Mouse (Mus musculus): ENCODE measurements around the gene Heatr5b. TPM values are rescaled to one million over a fixed set of nuclear protein-coding genes. Genes with fewer than 3 reads are reported as not detected.
"Not testable (repeated sequence)": the region's sequence is repeated elsewhere in the genome, so short reads cannot be mapped to it uniquely, and the experiment has no call there.

Heatr5b gene
- 10 to 100 TPM; 37.3 to 38.3 TPM for total RNA-seq (2021)
- long read RNA-seq, experiment 1, partial matches to known transcripts = 3 of 4 reads
- long read RNA-seq, experiment 1, other reads (novel, unspliced or antisense) = 1 of 4 reads
- long read RNA-seq, experiment 2, full-length matches to known transcripts = 1 of 1 reads
- long read RNA-seq, experiment 2, partial matches to known transcripts = 0 of 1 reads
- long read RNA-seq, experiment 2, other reads (novel, unspliced or antisense) = 0 of 1 reads

DNA sequence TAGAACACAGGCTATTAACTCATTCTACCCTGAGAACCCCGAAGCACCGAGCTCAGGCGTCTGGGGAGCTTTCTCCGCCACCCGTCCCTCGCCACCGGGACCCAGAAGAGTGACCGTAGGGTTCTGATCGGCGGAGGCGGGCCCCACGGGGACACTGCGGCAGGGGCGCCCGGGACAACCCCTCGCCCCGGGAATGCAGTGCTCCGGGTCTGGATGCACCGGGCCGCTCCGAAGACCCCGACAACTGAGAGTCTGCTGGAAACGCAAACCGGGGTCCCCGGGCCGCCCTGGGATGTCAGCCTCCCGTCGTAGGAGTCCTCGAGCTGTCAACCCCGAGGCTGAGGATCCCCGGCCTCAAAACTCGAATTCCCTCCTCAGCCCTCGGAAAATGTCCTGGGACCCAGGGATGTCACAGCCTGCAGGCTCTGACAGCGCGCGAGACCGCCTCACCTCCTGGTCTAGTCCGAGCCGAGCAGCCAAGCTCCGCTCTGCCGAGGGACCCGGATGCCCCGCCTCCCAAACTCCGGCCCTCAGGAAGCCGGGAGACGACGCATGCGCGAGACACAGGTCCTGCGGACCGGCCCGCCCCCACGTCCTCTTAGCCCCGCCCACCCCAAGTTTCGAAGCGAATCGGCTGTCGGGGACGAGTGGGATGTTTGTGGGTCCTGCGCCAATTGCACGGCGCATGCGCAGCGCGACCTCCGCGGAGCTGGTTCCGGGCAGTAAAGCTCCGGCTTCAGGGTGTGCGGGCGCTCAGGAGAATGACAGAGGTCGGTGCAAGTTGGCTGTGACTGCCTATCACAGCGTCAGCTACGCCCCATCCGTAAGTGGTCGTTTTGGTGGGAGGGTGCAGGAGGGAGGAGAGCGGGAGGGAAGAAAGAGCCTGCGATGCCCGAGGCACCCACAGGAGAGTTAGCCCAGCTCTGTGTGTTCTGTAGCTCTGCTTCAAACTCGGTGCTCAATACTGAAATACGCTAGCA is at the start of gene Heatr5b, which contains the start of gene Gpatch11:
Gene Heatr5b, minus strand, starts transcription at position 509 of the 980 bp plus-strand sequence.
Gene Gpatch11, plus strand, starts transcription at position 712 of the 980 bp plus-strand sequence.
- DNase-seq = peak; percentile 100

DNA sequence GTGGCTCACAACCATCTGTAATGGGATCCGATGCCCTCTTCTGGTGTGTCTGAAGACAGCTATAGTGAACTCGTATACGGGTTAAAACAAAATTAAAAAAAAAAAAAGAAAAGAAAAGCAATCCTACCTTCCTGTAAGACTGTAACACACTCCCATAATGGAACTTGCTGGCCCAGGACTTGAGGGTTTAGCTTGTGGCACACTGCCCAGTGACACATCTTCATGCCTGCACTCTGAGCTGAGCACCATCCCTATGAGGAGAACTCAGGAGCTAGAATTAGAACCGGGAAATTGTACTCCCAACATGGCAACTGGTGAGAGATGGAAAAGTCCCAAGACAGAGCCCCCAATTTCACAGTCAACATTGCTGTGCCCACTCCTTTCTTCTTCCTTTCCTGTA is 48.1 kb upstream of the Heatr5b start:
- no peak for DNase-seq

DNA sequence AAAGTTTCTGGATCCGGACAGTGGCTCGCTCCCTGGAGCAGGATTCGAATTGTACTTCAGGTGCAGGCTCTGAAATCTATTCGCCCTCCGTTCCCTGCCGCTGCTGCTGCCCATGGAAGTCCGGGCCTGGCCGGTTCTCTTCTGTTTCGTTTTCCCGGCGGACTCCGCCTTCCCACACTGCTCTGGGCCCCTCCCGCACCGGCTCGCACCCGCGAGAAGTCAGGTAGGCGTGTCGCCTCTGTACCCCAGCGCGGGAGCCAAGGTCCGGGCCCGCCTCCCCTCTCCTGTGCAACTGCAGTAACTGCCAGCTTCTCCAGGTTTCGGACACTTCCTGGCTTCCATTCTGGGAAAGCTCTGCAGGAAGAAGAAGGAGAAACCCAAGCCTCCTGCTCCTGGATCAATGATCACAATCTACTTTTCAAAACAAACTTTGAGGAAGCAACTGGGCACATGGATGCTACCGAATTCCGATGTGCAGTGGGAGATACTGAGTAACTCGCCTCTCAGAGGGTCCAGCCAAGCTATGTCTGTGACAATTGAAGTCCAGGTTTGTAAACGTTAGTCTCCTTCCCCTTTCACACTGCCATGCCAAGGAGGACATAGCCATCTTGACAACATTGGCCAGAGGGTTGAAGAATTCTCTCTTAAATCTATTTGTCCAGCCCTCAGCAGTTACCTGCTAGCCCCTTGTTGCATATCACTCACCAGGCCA is 47.4 kb upstream of the Heatr5b start, which contains the start of gene Eif2ak2:
Gene Eif2ak2, minus strand, starts transcription at position 173 of the 712 bp plus-strand sequence.
- peak; percentile 94 to 95 for DNase-seq

DNA sequence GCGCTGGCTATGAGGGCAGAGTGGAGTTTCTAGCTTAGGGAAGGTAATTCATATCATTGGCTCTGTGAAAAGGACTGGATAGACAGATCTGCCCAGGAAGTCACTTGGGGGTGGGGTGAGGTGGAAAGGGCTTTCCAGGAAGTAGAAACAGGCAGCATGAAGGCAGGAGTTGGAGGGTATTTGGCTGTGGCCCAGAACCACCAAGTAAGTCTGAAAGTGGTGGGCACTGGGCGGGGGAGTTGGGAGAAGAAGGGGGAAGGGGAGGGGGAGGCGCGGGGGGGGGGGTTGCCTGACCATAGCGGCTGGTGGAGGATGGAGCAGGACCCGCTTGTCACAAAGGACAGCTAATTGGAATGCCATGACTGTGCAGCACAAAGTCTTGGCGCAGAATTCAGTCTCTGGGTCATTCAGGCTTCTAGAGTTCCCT is 46.7 kb upstream of the Heatr5b start:
- DNase-seq = peak in 1 of 2 experiments; percentile 32

DNA sequence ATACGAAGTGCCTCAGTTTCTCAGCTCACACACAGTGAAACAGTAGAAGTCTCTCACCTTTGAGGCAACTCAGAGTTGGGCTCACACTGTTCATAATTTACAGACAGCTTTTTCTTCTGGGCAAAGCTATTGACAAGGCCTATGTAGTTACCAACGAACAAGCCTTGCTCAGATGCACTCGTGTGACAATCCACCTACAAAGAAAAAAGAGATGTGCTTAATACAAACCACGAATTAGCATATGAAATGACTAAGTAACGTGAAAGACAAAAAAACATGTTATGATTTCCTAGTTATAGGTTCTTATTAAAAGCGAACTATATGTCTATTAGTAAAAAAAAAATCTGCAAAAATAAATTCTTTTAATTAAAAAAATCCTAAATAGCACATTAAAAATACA is 38.7 kb upstream of the Heatr5b start:
- no peak for DNase-seq

DNA sequence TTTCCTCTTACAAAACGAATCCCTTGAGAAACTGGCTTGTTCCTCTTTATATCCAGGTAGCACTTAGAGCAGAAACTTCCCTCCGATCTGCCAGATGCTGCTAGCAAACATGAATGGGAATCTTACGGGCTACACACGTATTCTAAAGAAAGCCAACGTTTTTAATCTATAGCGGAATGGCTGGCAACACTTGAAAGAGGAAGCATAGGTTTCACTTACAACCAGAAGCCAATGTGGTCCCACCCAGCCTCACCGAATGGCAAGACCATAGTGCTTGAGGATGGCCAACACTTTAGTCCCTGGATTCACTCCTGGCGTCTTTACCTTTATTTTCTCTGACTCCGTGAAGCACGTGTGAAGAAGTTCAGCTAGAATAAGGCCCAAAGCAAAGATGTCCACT is 21.1 kb upstream of the Heatr5b start:
- DNase-seq = no peak

DNA sequence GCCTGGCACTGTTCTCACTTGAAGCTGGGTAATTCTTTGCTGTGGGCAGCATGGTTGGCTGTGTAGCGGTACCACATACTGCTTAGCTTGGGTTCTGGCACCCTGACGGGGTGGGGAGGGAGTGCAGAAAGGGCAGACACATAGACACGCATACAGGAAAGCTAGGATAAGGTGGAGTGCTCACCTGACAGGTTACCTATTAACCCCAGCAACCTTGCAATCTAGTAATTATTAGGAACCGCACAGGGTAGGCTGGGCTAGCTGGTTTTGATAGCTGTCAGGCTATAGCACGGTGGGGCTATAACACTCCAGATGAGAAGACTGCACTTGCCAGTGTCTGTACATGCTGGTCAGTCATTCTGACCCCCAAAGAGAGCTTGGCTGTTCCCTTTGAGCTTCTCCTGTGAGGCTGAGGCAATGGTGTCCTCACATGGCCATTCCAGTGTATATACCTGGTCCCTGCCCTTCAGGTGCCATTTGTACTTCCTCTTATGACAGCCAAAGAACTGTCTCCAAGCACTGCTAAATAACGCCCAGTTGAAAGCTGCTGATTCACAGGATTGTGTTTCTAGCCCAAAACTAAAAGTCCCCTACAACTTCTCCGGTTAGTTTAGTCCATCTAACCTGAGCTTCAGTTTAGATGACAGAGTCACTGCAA is 7.2 kb upstream of the Heatr5b start:
- no peak for DNase-seq

DNA sequence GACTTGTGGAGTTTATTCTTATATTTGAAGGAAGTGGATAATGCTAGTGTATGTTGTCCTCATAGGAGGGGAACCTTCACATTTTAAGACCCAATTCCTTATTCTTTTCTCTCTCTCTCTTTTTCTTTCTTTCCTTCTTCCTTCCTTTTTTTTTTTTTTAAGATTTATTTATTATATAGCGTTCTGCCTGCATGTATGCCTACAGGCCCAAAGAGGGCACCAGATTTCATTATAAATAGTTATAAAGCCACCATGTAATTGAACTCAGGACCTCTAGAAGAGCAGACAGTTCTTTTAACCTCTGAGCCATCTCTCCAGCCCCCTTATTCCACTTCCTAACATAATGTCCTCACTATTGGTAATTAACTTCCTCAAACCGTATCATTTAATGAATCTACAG is 892 bp upstream of the Heatr5b start:
- DNase-seq = no peak

DNA sequence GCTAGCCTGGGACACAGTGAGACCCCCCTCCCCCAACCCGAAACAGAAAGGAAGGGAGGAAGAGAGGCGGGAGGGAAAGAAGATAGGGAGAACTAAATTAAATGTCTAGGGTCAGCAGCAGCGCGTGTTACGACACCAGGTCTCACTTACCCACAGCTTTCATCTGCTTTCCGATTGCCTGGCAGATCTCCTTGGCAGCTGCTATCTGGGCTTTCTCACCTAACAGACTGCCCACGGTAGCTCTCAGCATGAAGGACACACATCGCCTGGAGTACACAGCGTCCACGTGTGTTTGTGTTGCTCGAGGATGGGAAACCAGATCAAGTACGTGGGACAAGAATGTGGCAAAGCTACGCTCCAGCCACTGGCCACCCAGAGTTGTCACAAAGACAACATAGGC is 10.8 kb downstream of the Heatr5b start:
- no peak for DNase-seq

DNA sequence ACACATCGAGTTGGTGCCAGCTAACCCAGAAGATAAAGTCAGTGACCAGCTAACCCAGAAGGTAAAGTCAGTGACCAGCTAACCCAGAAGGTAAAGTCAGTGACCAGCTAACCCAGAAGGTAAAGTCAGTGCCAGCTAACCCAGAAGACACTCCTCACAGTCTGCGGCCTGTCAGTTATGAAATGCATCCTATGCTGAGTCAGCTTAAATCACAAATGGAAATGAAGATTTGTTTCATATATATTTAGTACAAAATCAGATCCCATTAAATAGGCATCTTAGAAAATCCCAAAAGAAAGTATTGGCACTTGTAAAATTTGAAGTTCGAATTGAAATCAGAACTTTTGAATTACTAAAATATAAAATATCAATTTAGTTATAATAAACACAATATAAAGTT is 25.6 kb downstream of the Heatr5b start:
- DNase-seq = no peak

DNA sequence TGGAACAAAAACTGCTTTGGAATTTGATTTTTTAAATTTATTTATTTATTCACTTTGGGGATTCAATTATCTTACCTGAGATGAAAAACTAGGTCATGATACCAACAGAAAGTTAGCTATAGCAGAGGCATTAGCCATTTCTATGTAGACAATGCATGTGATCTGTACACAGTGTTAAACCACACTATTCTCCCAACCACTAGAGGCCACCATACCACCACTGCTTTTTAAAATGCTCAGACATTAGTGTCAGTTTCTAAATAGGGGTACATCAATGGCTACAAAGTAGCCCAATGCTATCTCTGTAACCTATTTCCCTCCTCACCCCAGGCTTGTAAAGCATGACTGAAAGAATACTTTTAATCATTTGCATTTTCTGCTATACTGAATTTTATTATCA is 26.1 kb downstream of the Heatr5b start:
- DNase-seq = no peak

DNA sequence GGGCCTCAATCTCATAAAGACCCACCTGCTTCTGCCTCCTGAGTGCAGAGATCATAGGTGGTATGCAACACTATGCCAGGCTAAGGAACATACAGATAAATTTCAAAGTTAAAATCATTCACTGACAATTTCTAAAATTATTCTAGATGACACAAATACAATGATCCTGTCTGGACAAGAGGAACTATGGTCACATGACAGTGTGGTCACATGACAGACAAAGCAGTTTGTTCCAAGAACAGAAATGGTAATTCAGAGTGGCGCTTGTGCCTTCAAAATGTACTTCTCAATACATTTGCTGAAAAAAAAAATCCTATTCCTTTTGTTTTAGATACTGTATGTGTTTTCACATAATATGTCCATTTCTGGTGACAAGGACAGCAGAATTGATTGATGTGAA is 37.9 kb downstream of the Heatr5b start:
- DNase-seq = no peak

DNA sequence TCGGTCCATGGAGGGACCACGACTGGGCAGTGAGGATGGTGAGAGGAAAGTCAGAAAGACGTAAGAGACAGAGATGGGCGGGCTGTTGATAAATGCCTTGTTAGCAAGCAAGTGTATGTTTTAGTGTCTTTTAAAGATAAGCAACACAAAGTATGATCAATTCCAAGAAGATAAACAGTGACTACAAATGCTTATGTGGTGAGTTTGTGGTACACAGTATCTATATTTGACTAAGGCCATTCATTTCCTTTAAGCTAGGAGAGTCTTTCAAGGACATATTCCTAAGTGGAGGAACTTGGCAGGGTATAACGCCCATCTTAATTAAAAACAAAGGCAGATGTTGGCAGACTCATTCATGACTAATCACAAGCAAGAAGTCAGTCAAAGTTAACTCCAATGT is 40.8 kb downstream of the Heatr5b start:
- no peak for DNase-seq

DNA sequence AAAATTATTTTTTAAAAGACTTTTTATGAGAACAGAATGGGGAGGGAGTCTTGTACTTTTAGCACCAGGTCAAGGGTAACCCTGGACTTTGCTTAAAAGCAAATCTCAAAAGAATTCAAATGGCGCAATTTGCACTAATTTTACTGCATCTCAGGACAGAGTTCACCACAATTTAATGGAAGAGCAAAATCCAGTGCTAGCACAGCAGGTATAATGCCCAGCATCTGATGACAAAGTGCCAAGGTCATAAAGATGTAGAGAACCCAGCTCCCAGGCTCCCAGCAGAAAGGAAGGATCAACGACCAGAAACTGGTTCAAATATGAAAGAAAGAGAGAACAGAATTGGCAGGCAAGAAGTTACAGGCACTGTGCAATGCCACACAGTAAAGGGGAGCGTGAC is 43.0 kb downstream of the Heatr5b start:
- DNase-seq = no peak

DNA sequence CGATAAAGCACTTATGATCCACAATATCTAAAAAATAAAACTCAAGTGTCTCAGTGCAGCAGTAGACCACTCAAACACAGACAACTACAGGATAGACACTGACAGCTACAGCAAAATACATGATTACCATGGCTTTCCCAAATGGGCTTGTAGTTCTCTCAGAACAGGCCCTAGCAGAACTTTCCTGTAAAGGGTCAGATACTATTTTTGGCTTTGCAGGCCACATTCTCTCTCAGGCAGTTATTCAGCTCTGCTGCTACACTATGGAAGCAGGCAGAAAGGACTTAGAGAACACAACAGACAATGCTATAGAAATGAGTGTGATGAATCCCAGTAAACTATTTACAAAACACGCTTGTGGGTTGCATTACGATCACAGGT is 43.5 kb downstream of the Heatr5b start:
- no peak for DNase-seq

DNA sequence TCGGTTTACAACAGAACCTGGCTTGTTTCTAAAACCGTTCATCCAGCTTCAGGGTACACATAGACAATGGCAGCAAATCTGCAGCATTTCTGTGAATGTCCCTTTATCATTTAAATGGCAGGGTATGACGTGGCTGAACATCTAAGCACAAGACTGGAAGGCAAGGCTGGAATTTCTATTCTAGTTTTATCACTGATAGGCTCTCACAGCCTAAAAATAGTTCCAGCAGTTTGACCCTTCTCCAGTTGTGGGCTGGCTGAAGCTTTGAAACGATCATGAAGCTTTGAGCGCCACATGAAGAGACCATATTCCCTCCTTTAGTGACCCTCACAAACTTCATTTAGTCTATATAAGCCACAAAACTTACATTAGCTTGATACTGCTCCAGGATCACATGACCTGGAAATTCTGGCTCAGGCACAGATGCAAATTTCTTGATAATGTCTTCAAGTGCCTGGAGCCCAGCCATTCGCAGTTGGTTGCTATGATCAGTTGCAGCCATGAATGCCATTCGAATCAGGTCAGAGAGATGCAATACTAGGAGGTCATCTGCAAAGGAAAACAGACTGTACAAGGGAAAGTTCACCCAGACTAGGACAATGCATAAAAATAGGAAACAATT is 44.0 kb downstream of the Heatr5b start:
- peak in 1 of 2 experiments; percentile 8 for DNase-seq

DNA sequence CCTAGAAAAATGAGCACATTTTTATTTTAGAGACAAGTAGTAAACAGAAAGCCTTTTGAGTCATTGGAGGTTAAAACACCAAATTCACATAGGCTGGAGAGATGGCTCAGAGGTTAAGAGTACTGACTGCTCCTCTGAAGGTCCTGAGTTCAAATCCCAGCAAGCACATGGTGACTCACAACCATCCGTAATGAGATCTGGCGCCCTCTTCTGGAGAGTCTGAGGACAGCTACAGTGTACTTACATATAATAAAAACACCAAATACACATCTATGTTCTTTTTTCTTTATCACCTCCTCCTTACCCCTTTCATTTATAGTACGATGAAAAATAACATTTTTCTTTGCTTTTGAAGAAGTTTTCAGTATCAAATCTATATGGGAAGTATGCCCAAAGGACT is 46.9 kb downstream of the Heatr5b start:
- not testable (repeated sequence) for DNase-seq

DNA sequence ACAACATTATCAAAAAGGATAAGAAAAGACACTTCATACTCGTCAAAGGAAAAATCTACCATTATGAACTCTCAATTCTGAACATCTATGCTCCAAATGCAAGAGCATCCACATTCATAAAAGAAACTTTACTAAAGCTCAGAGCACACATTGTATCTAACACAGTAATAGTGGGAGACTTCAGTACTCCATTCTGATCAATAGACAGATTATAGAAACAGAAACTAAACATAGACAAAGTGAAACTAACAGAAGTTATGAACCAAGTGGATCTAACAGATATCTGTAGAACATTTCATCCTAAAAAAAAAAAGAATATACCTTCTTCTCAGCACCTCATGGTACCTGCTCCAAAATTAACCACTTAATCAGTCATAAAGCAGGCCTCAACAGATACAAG is 56.4 kb downstream of the Heatr5b start:
- no peak for DNase-seq

DNA sequence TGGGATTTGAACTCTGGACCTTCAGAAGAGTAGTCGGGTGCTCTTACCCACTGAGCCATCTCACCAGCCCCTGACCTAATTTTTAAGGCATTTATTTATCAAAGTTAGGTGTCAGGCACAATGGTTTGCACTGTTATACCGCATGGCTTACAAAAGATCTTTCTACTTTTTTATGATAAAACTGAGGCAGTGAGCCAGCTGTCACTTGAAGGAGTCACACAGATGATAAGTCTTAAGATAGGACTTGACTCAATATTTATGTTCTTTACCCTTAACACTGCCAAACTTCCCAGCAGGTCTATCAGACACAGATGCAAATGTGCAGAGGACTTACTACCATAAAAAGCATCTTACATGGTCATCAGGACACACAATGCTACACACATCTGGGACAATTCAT is 62.8 kb downstream of the Heatr5b start:
- DNase-seq = no peak

DNA sequence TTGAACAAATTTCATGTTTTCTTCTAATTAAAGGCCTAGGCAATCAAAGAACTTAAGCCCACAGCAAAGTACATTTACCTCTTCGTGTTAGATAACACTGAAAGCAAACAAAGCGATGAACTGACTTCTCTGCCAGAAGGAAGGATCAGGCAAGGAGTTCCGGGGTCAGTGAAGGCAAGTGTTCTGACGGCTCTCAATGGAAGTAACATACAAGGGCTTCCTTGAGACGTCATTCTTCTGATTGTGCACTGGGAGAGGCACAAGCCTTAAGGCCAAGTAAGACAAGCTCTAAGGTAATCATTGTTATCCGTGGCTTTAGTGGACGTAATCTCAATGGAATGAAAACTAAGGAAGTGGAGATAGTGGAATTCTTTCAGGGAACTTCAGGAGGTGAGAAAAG is 64.2 kb downstream of the Heatr5b start:
- no peak for DNase-seq

DNA sequence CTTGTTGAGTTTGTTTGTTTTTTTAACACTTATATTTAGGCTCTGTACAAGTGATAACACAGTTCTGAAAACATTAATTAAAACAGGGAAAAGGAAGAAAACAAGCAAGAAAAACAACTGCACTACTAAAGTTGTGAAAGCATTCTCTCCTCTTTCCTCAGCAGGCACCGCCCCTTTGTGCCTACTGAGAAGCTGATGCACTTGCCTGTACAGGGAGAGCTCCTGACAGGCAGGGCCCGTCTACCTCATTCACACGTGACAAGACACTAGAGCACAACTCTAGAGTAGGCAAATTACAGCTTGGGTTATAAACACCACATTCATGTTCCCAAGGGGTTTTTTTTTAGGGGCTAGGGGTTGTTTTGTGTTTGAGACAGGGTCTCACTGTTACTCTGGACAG is 65.8 kb downstream of the Heatr5b start:
- DNase-seq = no peak

DNA sequence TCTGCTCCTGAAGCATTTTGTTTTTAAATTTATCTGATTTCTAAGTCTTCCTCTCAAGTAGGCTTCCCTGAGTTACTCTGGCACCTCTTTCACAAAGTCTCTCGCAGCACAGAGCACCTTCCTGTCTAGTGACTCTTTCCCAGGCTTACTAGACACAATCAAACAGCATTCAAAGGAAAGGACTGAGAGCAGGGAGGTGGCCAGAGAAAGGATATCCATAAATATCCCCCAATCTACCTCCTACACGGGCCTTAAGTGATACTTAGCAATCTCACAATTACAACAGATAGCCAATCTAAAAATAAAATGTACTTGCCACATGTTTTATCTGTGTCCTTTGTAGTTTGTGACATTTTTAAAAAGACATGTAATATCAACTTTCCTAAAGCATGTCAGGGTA is 66.2 kb downstream of the Heatr5b start:
- DNase-seq = no peak
